Mouse (Mus musculus) testis, adult 2 months (tissue): ENCODE results near the gene Irs2.

Experiments used
- CTCF ChIP-seq: fragments of 200-500 bp; IDR thresholded peaks from 2 replicates; pipeline ENCODE4 v1.5.1; 2012; ENCODE audit warnings: low read depth, mild to moderate bottlenecking, inconsistent platforms, low read length, moderate library complexity; ENCODE audit not compliant: control insufficient read depth, insufficient read depth, insufficient replicate concordance
- POLR2A ChIP-seq: fragments of 200-500 bp; IDR thresholded peaks from 2 replicates; pipeline ENCODE4 v1.6.1; 2012; ENCODE audit warnings: low read depth, mild to moderate bottlenecking, inconsistent platforms, low read length, moderate library complexity; ENCODE audit not compliant: control insufficient read depth

DNA sequence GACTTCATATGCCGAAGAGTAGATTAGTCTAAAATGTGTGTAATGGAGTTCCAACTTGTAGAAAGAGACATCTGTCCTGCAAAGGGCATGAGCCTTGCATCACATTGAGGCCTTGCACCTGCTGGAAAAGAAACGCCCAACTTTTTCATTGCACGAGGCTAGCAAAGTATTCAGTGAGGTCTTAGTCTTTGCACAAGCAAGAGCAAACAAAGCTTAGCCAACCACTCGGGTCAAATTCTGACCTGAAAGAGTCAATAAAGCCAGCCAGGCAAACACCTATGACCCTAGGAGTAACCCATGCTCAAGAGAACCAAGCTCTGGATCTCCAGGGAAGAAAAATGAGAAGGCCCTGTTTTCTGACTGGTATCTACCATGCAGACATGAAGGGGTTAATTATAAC, 34.1 kb downstream of the Irs2 start:
- TF ChIP-seq POLR2A (no peak), CTCF (no peak)
